8 mouse cellular contexts compared by ENCODE assay signal in the genomic region with DNA sequence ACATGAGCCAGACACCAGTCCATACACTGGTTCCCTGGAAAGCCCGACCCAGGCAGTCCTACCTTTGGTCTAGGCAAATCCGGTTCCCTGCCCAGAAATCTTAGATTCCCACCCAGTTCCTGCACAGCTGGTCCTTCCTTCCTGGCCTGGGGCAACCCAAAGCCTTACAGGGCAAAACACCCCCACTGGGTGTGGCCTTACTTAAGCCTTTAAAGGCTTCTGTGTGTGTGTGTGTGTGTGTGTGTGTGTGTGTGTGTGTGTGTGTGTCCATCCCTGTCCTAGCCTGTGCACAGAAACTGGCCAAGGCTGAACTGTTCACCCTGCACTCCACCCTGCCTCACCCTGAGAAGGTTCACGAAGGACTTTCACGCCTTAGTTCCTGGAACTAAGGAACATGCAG. TPM values are rescaled to one million over a fixed set of nuclear protein-coding genes. Genes with fewer than 3 reads are reported as not detected.
DNase-seq lines count a peak whose midpoint lies in the region; ATAC-seq lines count a peak whose summit lies in the region.
"Had no signal": no experiment of that assay in that cellular context is flagged by ENCODE, and none has a peak within 500 bp of the region (broad histone marks: within the 10 kb centered on the region; RNA-seq: fewer than 3 reads in every experiment).

No protein-coding gene starts in this region.

- no peak overlapping the region for H3K4me2 ChIP-seq in limb, embryonic 15.5 days
- H3K4me2 ChIP-seq in embryonic facial prominence, embryonic 14.5 days (ENCODE audit: low read depth, low read length), result no peak overlapping the region
- H3K4me2 ChIP-seq in kidney, embryonic 15.5 days, result no peak overlapping the region
- no peak overlapping the region for H3K4me2 ChIP-seq in neural tube, embryonic 15.5 days
- no peak overlapping the region for H3K4me2 ChIP-seq in forebrain, embryonic 14.5 days (ENCODE audit: low read length)
- H3K4me2 ChIP-seq: heart, embryonic 15.5 days had no signal

- 0 out of 2 replicates have a peak, but pooled peaks have one; percentile 31 for ATAC-seq in limb, embryonic 15.5 days (ENCODE audit: insufficient number of reproducible peaks, low FRiP score, low TSS enrichment, low read depth)
- ATAC-seq in embryonic facial prominence, embryonic 14.5 days (ENCODE audit: low read depth), result 0 out of 2 replicates have a peak, but pooled peaks have one; percentile 39
- ATAC-seq in kidney, embryonic 15.5 days (replicated peaks; ENCODE audit: low FRiP score), result 0 out of 2 replicates have a peak, but pooled peaks have one; percentile 23
- peak; percentile 18; the same call in 1 of the 2 replicates for ATAC-seq in neural tube, embryonic 15.5 days (ENCODE audit: low FRiP score)
- ATAC-seq in forebrain, embryonic 14.5 days, result no peak

- H3K4me3 ChIP-seq in limb, embryonic 15.5 days, result no peak overlapping the region
- no peak overlapping the region for H3K4me3 ChIP-seq in limb, embryonic 10.5 days
- H3K4me3 ChIP-seq in embryonic facial prominence, embryonic 14.5 days (ENCODE audit: low read depth, low read length), result no peak overlapping the region
- H3K4me3 ChIP-seq in kidney, embryonic 15.5 days (replicated peaks), result no peak overlapping the region
- no peak overlapping the region for H3K4me3 ChIP-seq in neural tube, embryonic 15.5 days (replicated peaks)
- no peak overlapping the region for H3K4me3 ChIP-seq in forebrain, embryonic 14.5 days (ENCODE audit: low read depth, low read length)
- H3K4me3 ChIP-seq: heart, embryonic 15.5 days had no signal

- H3K9me3 ChIP-seq in limb, embryonic 15.5 days, result no peaks in the 10 kb centered on the region
- H3K9me3 ChIP-seq in limb, embryonic 10.5 days (replicated peaks), result no peaks in the 10 kb centered on the region
- no peaks in the 10 kb centered on the region for H3K9me3 ChIP-seq in embryonic facial prominence, embryonic 14.5 days (ENCODE audit: control insufficient read depth, low read length)
- no peaks in the 10 kb centered on the region for H3K9me3 ChIP-seq in kidney, embryonic 15.5 days (replicated peaks)
- no peaks in the 10 kb centered on the region for H3K9me3 ChIP-seq in neural tube, embryonic 15.5 days (replicated peaks)
- no peaks in the 10 kb centered on the region for H3K9me3 ChIP-seq in forebrain, embryonic 14.5 days (replicated peaks; ENCODE audit: control insufficient read depth, low read length)
- H3K9me3 ChIP-seq: heart, embryonic 15.5 days had no signal

- peak overlapping the region; percentile 27; the same call in 1 of the 2 replicates for H3K27ac ChIP-seq in limb, embryonic 15.5 days
- H3K27ac ChIP-seq in limb, embryonic 10.5 days, result no peak overlapping the region
- H3K27ac ChIP-seq in embryonic facial prominence, embryonic 14.5 days (replicated peaks; ENCODE audit: low read depth, low read length), result no peak overlapping the region
- peak overlapping the region; percentile 76 for H3K27ac ChIP-seq in kidney, embryonic 15.5 days
- H3K27ac ChIP-seq in neural tube, embryonic 15.5 days (replicated peaks), result peak overlapping the region; percentile 58; the same call in 1 of the 2 replicates
- no peak overlapping the region for H3K27ac ChIP-seq in forebrain, embryonic 14.5 days (ENCODE audit: low read depth, low read length)
- H3K27ac ChIP-seq: heart, embryonic 15.5 days had no signal

- no peaks in the 10 kb centered on the region for H3K27me3 ChIP-seq in limb, embryonic 15.5 days
- no peaks in the 10 kb centered on the region for H3K27me3 ChIP-seq in limb, embryonic 10.5 days (ENCODE audit: low read depth, poor library complexity, severe bottlenecking)
- no peaks in the 10 kb centered on the region for H3K27me3 ChIP-seq in embryonic facial prominence, embryonic 14.5 days (replicated peaks; ENCODE audit: control insufficient read depth, insufficient read depth, low read length)
- H3K27me3 ChIP-seq in kidney, embryonic 15.5 days, result no peaks in the 10 kb centered on the region
- H3K27me3 ChIP-seq in neural tube, embryonic 15.5 days (replicated peaks), result no peaks in the 10 kb centered on the region
- H3K27me3 ChIP-seq in forebrain, embryonic 14.5 days (replicated peaks; ENCODE audit: control insufficient read depth, insufficient read depth, low read length), result no peaks in the 10 kb centered on the region

- H3K4me1 ChIP-seq in limb, embryonic 15.5 days, result 0 out of 2 replicates have a peak, but pooled peaks cover 3% of the 10 kb centered on the region
- H3K4me1 ChIP-seq in limb, embryonic 10.5 days, result peaks cover 8% of the 10 kb centered on the region
- no peaks in the 10 kb centered on the region for H3K4me1 ChIP-seq in embryonic facial prominence, embryonic 14.5 days (ENCODE audit: control insufficient read depth, insufficient read depth, low read length)
- peaks cover 30% of the 10 kb centered on the region for H3K4me1 ChIP-seq in kidney, embryonic 15.5 days
- peaks cover 3% of the 10 kb centered on the region; the same call in 1 of the 2 replicates for H3K4me1 ChIP-seq in neural tube, embryonic 15.5 days
- no peaks in the 10 kb centered on the region for H3K4me1 ChIP-seq in forebrain, embryonic 14.5 days (ENCODE audit: control insufficient read depth, insufficient read depth, low read length)

- DNase-seq in limb, embryonic 10.5 days (ENCODE audit: low spot score), result no peak
- DNase-seq in embryonic facial prominence, embryonic 14.5 days (ENCODE audit: low spot score), result no peak
- no peak for DNase-seq in forebrain, embryonic 14.5 days (ENCODE audit: low spot score)
- no peak for DNase-seq in embryo, embryonic 11 days

- no peaks in the 10 kb centered on the region for H3K36me3 ChIP-seq in limb, embryonic 15.5 days
- H3K36me3 ChIP-seq in limb, embryonic 10.5 days, result no peaks in the 10 kb centered on the region
- no peaks in the 10 kb centered on the region for H3K36me3 ChIP-seq in embryonic facial prominence, embryonic 14.5 days (ENCODE audit: control insufficient read depth, insufficient read depth, low read length)
- H3K36me3 ChIP-seq in kidney, embryonic 15.5 days, result no peaks in the 10 kb centered on the region
- no peaks in the 10 kb centered on the region for H3K36me3 ChIP-seq in neural tube, embryonic 15.5 days
- no peaks in the 10 kb centered on the region for H3K36me3 ChIP-seq in forebrain, embryonic 14.5 days (ENCODE audit: control insufficient read depth, insufficient read depth, low read length)
- H3K36me3 ChIP-seq: heart, embryonic 15.5 days had no signal

- 64% methylated on average over 4 of the region's 4 CpGs for WGBS in limb, embryonic 15.5 days
- WGBS in limb, embryonic 10.5 days, result 75% methylated on average over 4 of the region's 4 CpGs
- 70% methylated on average over 4 of the region's 4 CpGs for WGBS in embryonic facial prominence, embryonic 14.5 days
- 64% methylated on average over 4 of the region's 4 CpGs for WGBS in kidney, embryonic 15.5 days
- 87% methylated on average over 4 of the region's 4 CpGs for WGBS in neural tube, embryonic 15.5 days
- 80% methylated on average over 4 of the region's 4 CpGs for WGBS in forebrain, embryonic 14.5 days

- H3K9ac ChIP-seq in limb, embryonic 15.5 days, result no peak overlapping the region
- no peak overlapping the region for H3K9ac ChIP-seq in embryonic facial prominence, embryonic 14.5 days (ENCODE audit: low read depth, low read length)
- no peak overlapping the region for H3K9ac ChIP-seq in kidney, embryonic 15.5 days
- H3K9ac ChIP-seq in neural tube, embryonic 15.5 days (replicated peaks), result no peak overlapping the region
- no peak overlapping the region for H3K9ac ChIP-seq in forebrain, embryonic 14.5 days (ENCODE audit: low read length)
- H3K9ac ChIP-seq: heart, embryonic 15.5 days had no signal

RNA-seq across cellular contexts. Expression of a gene that starts 15.9 kb away (rescaled TPM):
- polyA plus RNA-seq in limb, embryonic 15.5 days (2015; fragmentation: Nextera tagmentation; extraction: Ambion mirVana), result 8.4 and 9.7 TPM in 2 replicates
- 0.77 and 1.3 TPM in 2 replicates for polyA plus RNA-seq in limb, embryonic 10.5 days (2016; fragmentation: Nextera tagmentation; extraction: Ambion mirVana)
- polyA plus RNA-seq in embryonic facial prominence, embryonic 14.5 days (2014; fragmentation: Nextera tagmentation; extraction: Ambion mirVana), result 2.4 and 2.8 TPM in 2 replicates
- polyA plus RNA-seq in kidney, embryonic 15.5 days (2015; fragmentation: Nextera tagmentation; extraction: Ambion mirVana), result 13.3 and 16.3 TPM in 2 replicates
- polyA plus RNA-seq in neural tube, embryonic 15.5 days (2015; fragmentation: Nextera tagmentation; extraction: Ambion mirVana), result 1.4 and 1.7 TPM in 2 replicates
- 0.72 and 1.1 TPM in 2 replicates for polyA plus RNA-seq in forebrain, embryonic 14.5 days (2014; fragmentation: Nextera tagmentation; extraction: Ambion mirVana)

RNA-seq across cellular contexts. Expression of a gene that starts 32.2 kb away (rescaled TPM):
- 23.3 and 23.4 TPM in 2 replicates for polyA plus RNA-seq in limb, embryonic 15.5 days (2015; fragmentation: Nextera tagmentation; extraction: Ambion mirVana)
- 35.0 and 37.9 TPM in 2 replicates for polyA plus RNA-seq in limb, embryonic 10.5 days (2016; fragmentation: Nextera tagmentation; extraction: Ambion mirVana)
- 18.8 and 21.2 TPM in 2 replicates for polyA plus RNA-seq in embryonic facial prominence, embryonic 14.5 days (2014; fragmentation: Nextera tagmentation; extraction: Ambion mirVana)
- 29.1 and 29.2 TPM in 2 replicates for polyA plus RNA-seq in kidney, embryonic 15.5 days (2015; fragmentation: Nextera tagmentation; extraction: Ambion mirVana)
- 31.3 and 32.0 TPM in 2 replicates for polyA plus RNA-seq in neural tube, embryonic 15.5 days (2015; fragmentation: Nextera tagmentation; extraction: Ambion mirVana)
- polyA plus RNA-seq in forebrain, embryonic 14.5 days (2014; fragmentation: Nextera tagmentation; extraction: Ambion mirVana), result 64.5 and 68.8 TPM in 2 replicates

Comparison
In these comparisons a context has a peak if more than half of its experiments do, and no peak if none do; other contexts are left out.
1. H3K27ac ChIP-seq: peak in limb, embryonic 15.5 days (single experiment), kidney, embryonic 15.5 days (single experiment) and neural tube, embryonic 15.5 days (single experiment); none in limb, embryonic 10.5 days (single experiment), embryonic facial prominence, embryonic 14.5 days (single experiment) and forebrain, embryonic 14.5 days (single experiment).